Mouse (Mus musculus): ENCODE results near the gene Cep85l. TPM values are rescaled to one million over a fixed set of nuclear protein-coding genes. Genes with fewer than 3 reads are reported as not detected.
A peak's percentile ranks its signal among the peaks of the same experiment; 100 is the strongest.

The Cep85l gene
- total RNA-seq (2015) (24.1 and 24.6 TPM in 2 replicates), total RNA-seq (2017) (32.9 and 33.4 TPM in 2 replicates)

DNA sequence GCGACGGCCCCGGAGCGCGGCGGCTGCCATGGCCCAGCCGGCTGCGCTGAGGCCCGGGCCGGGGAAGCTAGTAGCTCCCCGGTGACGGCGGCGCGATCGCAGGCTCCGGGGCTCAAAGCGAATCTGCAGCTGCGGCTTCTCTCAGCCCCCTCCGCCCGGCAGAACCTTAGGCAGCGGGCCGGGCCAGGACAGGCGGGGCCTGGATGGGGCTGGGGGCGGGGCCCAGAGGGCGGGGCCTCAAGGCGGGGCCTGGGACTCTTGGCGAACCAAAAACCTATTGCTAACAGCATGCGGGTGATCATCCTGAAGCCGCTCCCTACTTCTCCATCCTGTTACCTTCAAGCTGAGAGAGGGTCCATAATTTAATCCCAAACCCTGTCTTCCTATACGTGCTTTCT is at the start of gene Cep85l:
TSS of gene Cep85l (minus strand) at position 239 of the 398 bp plus-strand sequence.
- peak; percentile 91 for ATAC-seq (ENCODE audit: poor library complexity, severe bottlenecking)

DNA sequence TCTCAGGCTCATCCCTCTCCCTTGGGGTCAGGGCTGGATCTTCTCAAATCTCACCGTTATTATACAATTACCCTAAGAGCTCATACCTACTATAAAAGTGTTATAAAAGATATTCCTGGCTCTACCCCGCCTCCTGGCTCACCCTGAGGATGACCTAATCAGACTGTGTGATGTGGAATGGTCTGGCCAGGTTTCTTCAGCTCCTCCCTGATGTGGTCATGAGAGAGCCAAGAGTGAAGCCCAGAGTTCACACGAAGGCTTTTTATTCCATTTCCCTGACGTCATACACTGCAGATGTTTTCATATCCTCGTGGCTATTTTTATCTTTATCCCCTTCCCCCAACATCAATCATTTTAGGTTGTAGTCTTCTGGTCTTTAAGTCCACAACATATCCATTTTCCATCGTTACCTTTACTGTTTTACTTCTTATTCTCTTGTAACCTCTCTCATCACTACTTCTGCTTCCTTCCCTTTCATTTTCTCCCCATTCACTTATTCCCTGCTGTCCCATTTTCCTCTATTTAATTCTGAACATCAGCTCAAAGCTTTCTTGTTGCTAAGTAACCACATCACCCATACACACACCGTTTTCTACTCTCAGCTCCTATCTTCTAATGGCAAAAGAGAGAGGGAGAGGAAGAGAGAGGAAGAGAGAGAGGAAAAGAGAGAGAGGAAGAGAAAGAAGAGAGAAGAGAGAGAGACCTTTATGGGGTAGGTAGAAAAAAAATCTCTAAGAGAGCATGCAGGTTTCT is 49.1 kb upstream of the Cep85l start:
- no peak for ATAC-seq (ENCODE audit: poor library complexity, severe bottlenecking)

DNA sequence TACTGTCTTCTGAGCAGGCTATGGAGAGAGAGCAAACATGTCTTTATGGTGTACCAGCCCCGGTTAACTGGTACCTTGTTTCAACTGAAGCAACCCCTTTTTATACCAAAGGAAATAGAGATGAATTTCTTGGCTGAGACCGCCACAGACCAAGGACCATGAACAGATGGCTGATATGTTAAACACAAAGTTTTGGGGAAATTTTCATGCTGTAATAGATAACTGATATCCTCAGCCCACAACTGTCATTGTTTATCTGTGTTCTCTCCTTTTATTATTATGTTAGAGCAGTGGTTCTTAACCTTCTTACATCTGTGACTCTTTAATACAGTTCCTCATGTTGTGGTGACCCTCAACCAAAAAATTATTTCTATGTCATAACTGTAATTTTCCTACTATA is 46.8 kb upstream of the Cep85l start:
- ATAC-seq (ENCODE audit: poor library complexity, severe bottlenecking) = no peak

DNA sequence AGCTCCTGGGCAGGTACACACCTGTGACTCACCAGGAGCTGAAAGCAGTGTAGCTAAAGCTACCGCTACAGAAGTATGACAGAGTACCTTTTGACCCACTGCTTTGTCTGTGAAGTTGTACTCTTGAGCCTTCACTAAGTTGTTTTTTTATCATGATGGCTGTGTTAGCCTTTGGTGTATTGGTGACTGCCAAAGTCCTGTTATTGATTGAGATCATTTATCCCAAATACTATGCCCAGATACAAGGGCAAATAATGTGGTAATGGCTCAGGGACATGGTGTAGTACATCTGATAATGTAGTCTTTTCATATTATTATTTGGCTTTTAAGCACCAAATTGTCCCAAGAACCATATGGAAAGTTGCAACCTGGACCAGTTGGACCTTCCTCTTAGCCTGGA is 43.3 kb upstream of the Cep85l start:
- ATAC-seq (ENCODE audit: poor library complexity, severe bottlenecking) = no peak

DNA sequence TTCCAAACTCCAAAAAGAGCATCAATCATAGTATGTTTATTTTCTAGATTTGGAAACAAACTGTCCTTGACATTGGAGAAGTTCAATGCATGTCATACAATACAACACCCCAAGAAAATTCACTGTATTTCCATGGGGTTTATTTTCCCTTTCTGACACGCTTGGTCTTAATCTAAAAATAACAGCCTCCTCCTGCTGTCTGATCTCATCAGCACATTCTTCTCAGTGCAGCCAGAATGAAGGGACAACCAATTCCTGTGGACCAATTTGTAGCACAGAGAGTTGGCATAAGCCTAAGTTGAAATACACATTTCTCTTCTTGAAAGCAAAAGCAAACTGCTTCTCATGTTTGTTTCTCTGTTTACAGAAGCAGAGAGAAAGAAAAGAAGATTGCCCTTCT is 42.5 kb upstream of the Cep85l start:
- no peak for ATAC-seq (ENCODE audit: poor library complexity, severe bottlenecking)

DNA sequence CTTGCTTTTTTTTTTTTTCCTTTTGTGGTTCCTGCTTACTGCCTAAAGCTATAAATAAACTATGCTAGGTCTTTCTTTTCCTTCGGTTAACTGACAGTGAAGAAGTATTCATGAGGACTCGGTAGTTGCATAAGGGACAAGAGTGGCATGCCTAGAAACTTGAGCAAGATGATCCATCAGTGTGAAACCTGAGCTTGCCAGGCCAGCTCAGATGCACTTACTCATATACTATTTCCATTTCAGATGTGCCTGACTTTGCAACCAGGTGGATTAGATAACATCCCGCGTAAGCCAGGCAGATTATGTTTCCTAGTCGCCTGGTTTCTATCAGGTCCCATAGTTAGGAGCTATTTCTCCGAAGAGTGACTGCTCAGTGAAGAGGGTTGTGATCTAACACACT is 41.9 kb upstream of the Cep85l start:
- ATAC-seq (ENCODE audit: poor library complexity, severe bottlenecking) = peak; percentile 58

DNA sequence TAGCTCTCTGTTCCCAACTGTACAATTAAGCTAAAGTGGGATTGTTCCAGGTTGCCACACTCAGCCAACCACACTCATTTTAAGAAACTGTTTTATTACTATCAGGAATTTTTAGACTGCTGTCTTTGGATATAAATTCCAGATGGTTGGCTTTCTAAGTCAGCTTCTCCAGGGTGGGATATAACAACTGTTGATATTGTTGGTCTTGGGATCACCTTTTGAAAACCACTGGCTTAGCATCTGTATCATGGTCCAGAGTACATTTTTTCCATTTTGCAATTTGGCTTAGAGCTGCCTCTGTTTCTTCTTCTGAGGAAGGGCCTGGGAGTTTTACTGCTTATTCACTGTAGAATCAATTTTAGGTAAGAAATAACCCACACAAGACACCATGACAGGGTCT is 40.3 kb upstream of the Cep85l start:
- ATAC-seq (ENCODE audit: poor library complexity, severe bottlenecking) = no peak

DNA sequence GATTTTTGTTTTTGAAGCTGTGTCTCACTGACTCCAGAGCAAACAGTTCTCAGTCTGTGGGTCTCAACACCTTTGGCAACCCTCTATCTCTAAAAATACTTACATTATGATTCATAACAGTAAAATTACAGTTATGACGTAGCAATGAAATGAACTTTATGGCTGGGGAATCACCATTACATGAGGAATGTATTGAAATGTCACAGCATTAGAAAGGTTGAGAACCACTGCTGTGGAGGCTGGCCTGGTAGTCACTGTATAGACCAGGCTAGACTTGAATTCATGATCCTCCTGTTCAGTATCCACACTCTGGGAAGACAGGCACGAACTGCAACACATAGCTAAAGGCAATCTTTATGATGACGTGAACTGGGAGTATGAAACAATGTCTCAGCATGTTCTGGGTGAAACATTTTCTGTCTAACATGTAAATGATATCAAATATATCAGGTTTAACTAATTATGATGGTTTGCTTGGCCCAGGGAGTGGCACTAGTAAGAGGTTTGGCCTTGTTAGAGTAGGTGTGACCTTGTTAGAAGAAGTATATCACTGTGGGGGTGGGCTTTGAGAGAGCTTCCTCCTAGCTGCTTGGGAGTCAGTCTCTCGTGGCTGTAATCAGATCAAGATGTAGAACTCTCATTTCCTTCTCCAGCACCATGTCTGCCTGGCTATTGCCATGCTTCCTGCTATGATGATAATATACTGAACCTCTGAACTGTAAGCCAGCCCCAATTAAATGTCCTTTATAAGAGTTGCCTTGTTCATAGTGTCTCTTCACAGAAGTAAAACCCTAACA is 39.6 kb upstream of the Cep85l start:
- peak; percentile 38; the same call in 1 of the 2 replicates for ATAC-seq (ENCODE audit: poor library complexity, severe bottlenecking)

DNA sequence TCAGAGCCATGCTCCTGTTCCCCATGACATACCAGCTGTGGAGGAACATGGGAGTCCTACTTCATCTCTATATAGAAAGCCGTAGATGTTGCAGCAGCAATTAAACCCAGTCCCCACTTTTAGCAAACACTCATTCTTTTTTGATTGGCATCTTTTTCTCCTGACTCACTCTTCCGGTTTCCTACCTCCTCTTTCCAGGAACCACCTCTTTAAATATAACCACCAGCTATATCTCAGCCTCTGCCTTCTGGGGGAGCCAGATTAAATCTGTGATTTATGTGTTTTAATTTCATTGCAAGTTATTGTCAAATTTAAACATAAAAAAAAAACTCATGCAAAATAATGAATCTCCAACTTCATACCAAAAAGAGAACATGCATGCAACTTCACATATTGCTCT is 37.3 kb upstream of the Cep85l start:
- no peak for ATAC-seq (ENCODE audit: poor library complexity, severe bottlenecking)

DNA sequence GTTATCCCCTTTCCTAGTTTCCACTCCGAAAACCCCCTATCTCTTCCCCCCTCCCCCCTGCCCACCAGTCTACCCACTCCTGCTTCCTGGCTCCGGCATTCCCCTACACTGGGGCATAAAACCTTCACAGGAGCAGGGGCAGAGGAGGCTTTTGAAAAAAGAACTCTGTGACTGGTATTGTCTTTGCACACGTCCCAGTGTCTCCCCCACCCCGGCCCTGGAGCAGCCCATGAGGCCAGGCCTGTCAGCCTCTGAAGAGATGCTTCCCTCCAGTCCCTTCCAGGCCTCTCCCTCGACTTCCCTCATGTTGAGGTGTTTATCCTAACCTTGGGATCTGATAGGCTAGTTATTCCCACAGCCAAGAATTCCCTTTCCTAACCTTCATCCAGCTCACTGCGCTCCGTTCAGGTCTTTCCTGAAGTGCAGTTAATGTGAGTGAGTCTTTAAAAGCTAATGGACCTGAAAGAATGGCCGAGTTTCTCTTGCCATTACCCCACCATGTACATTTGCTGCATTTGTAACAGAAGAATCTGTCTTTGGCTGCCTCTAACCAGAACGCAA is 36.5 kb upstream of the Cep85l start:
- no peak for ATAC-seq (ENCODE audit: poor library complexity, severe bottlenecking)

DNA sequence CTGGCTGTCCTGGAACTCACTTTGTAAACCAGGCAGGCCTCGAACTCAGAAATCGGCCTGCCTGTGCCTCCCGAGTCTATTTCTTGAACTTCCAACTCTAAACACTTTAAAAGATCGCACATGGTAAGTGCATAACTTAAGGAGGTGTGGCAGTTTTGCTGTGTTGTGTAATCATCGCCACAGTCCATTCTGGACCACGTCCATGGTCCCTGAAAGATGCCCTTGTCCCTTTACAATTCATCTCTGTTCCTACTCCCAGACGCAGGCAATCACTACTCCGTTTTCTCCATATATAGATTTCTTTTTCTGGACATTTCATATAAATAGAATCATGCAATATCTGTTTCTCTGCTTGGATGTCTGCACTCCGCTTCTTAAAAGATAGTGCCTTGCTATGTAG is 35.5 kb upstream of the Cep85l start:
- no peak for ATAC-seq (ENCODE audit: poor library complexity, severe bottlenecking)

DNA sequence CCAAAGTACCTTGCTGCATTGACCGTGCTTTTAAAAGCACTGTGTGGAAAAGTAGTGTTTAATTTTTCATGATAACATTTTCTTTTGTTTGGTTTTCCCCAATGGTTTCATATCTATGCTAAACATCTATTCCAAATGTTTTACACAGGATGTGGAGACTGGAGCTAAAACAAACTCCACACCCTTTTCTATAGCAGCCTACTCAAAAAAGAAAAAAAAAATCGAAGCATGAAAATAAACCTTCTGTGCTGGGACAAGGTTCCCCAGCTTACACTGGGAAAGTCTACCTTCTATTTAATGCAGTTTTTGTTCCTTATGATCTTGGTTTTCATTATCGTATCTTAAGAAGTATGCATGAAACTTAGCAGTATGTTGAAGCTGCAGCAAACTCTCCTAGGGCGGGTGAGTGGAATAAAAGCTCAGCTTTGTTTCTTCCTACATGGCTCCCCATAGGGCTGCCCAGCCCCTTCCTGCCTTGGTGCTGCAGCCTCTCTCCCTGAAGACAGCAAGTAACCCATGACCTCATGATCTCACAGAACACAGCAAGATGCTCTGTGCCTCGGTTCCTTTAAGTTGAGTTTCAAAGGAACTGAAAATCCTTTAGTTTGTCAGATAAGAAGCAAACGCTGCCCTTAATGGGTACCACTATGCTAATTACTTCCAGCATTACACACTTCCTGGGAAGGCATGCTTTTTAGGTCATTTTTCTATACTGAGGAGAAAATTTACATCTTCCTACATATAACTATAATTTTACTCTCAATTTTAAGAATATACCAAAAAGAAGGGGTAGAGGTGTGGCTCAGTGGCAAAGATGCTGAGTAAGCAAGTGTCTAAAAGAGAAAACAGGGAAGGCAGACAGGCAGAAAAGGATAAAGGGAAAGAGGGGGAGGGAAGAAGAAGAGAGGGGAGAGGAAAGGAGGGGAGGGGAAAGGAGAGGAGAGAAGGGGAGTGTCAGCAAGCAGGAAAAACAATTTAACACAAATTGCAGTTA is 34.6 kb upstream of the Cep85l start:
- peak; percentile 66 for ATAC-seq (ENCODE audit: poor library complexity, severe bottlenecking)

DNA sequence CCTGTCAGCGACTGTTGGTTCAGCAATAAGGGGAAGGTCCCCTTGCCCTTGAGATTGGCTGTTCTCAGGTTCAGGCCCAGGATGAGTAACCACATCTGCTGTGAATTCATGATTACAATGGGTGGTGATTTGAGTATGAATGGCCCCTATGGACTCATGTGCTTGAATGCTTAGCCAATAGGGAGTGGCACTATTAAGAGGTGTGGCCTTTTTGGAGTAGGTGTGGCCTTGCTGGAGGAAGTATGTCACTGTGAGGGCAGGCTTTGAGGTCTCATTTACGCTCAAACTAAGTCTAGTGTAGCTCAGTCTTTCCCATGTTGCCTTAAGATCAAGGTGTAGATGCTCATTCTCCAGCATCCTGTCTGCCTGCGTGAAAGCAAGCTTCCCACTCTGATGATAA is 33.2 kb upstream of the Cep85l start:
- no peak for ATAC-seq (ENCODE audit: poor library complexity, severe bottlenecking)

DNA sequence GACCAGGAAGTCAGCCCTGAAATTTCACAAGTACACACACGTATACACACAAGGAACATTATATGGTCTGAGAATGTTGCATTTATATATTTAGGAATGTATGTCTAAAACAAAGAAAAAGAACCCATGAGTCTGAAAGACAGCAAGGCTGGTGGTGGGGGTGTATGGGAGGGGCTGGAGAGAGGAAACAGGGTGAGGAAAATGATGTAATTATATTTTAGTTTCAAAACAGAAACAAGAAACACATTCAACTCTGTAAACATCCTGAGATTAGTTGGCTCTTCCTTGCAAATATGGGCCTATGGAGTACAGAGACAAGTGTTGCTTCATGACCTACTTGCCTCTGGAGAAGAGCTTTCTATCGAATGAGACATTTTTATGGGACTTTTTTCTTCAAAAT is 32.4 kb upstream of the Cep85l start:
- ATAC-seq (ENCODE audit: poor library complexity, severe bottlenecking) = peak; percentile 39

DNA sequence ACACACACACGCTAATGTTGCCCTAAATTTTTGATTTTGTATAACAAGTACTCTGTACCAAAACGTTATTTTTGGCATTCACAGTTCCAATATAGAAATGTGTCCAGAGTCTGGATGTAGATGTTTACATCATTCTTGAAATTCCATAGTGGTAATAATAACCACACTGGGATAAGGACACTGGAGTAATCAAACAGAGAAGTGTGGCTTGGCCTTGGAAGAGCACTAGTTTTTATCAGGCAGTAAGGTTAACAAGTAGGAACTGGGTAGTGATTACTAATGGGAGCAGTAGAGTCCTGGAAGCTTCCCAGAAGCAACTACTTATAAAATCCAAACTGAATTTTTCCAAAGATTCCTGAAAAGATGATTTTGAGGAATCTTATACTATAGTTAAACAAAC is 31.1 kb upstream of the Cep85l start:
- no peak for ATAC-seq (ENCODE audit: poor library complexity, severe bottlenecking)

DNA sequence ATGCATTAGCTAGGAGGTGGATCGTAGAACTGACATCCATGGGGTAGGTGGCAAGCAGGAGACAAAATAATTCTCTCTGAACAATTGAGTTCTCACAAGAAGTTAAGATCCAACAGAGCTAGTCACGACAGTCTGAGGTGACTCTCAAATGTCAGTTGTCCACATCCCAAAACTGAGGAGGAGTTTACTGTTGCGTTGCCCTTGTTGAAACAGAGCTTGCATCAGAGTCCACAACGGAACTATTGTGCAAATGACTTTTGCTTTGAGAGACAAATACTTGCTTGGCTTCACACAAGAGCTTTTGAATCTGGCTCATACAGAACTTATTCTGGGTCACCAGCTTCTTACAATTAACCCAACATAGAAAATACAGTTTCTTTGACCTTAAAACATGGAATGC is 27.7 kb upstream of the Cep85l start:
- peak; percentile 90 for ATAC-seq (ENCODE audit: poor library complexity, severe bottlenecking)

DNA sequence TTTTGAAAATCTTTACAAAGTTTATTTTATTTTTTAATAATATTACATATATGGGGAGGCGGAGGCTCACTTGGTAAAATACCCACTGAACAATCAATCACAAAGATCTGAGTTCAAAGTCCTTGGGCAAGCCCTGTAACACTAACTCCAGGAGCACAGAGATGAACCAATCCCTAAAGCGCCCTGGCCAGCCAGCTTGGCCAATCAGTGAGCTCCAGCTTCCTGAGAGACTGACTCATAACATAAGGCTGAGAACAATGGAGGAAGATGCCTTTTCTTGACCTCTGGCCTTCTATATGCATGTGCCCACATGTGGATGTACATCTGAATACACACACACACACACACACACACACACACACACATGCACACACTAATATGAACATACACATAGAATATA is 27.1 kb upstream of the Cep85l start:
- ATAC-seq (ENCODE audit: poor library complexity, severe bottlenecking) = peak; percentile 44

DNA sequence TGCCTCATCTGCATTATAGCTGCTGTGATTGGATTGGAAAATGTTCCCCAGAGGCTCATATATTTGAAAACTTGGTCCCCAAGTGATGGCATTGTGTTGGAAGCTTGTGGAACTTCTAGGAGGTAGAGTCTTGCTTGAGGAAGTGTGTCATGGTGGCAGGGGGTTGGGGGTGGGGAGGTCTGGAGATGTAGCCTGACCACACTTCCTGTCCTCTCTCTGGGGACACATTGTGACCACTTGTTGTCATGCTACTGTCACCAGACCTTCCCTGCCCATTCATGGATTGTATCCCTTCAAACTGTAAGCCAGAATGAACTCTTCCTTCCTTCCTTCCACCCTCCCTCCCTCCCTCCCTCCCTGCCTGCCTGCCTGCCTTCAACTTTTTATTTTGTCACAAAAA is 22.5 kb upstream of the Cep85l start:
- ATAC-seq (ENCODE audit: poor library complexity, severe bottlenecking) = peak; percentile 55; the same call in 1 of the 2 replicates

DNA sequence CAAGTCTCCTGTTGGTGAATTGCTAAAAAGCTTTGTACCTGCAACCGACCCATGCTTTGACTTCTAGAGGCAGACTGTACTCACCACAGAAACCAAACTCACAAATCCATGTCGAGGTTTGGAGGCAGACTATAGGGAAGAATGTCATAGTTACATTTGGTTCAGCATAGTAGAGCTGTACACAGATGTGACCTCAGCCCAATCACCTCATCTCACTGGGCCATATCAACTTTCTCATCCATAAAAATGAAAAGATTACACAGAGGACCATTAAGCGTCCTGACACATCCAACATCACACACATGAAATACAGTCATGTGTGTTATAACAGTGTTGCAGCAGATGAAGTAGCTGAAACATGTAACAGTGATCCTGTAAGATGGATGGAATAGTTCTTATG is 19.3 kb upstream of the Cep85l start:
- no peak for ATAC-seq (ENCODE audit: poor library complexity, severe bottlenecking)

DNA sequence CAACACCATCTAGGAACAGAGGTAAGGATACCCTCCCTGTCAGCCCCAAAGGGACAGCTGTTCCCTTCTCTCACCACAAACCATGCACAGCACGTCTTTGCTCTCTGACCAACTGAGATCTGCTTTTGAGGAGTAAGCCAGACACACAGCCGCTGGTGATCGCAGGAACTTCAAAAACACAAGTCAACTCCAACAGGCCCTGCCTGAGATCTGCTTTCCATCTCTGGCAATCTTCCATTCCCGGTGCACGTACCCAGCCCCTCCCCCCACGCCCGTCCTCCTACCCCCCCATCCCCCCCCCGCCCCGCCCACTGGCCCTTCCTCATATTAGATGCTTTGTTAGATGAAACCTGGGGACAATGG is 18.8 kb upstream of the Cep85l start:
- peak; percentile 87 for ATAC-seq (ENCODE audit: poor library complexity, severe bottlenecking)

Data from megakaryocyte, adult 5-6 weeks (primary cell).